Mouse (Mus musculus): Measurements from ENCODE around the gene Angptl6. TPM values are rescaled to one million over a fixed set of nuclear protein-coding genes. Genes with fewer than 3 reads are reported as not detected.

Angptl6 gene
- total and polyA plus RNA-seq, 2 experiments = 17.6 to 47.4 TPM

DNA sequence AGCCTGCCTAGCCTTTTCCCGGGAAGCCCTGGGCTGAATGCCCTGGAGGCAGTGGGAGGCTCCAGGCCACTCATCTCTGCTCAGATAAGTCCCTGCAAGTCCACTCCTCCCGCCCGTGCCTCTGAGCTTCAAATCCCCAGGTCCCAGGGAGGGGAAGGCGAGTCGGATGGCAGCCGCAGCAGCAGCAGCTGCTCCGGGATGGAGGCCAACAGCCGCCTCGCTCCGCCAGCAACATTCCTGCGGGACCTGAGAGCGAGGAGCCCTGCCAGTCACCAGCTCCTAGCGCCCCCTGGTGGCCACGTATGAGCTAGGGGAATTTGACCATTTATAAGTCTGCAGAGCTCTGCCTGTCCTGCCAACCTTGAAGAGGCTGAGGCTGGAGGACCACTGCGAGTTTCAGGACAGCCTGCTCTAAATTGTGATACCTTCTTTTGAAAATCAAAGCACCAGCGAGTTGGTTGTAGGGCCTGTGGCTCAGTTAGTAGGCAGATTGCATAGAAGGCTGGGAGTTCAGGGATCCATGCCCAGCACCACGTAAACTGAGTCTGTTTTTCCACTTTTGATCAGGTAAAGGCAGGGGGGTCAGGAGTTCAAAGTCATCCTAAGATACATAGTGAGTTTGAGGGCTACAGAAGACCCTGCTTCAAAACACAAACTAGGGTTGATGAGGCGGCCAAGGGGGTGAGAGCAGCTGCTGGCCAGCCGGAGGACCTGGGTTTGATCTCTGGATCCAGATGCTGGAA lies 48.5 kb downstream of the Angptl6 start:
- Histone ChIP-seq H3K9ac (ENCODE audit: low read depth, low read length) (no peak overlapping the region), H3K4me3 (ENCODE audit: insufficient read depth, low read depth, low read length) (0 out of 2 replicates have a peak overlapping the region, but pooled peaks have one; percentile 5), H3K79me2 (ENCODE audit: control insufficient read depth, insufficient read depth, low read length) (no peaks in the 10 kb centered on the region), H3K27me3 (ENCODE audit: control insufficient read depth, insufficient read depth, low read length) (no peaks in the 10 kb centered on the region), H3K27ac (replicated peaks; ENCODE audit: insufficient read depth, low read depth, low read length) (no peak overlapping the region), H3K4me1 (ENCODE audit: control insufficient read depth, insufficient read depth, low read length) (no peaks in the 10 kb centered on the region; the same call in 1 of the 2 replicates), H3K36me3 (ENCODE audit: control insufficient read depth, insufficient read depth, low read length) (no peaks in the 10 kb centered on the region)
- TF ChIP-seq POLR2A (IDR thresholded peaks at IDR 0.05; ENCODE audit: extremely low read depth, insufficient read depth, low read length) = no peak
- TF ChIP-seq CTCF (IDR thresholded peaks at IDR 0.05; ENCODE audit: low read depth, low read length) = peak; percentile 95
- DNase-seq (ENCODE audit: extremely low read depth, low read depth, low spot score) = peak; percentile 76
- 17% methylated on average over 19 of the region's 19 CpGs for WGBS

DNA sequence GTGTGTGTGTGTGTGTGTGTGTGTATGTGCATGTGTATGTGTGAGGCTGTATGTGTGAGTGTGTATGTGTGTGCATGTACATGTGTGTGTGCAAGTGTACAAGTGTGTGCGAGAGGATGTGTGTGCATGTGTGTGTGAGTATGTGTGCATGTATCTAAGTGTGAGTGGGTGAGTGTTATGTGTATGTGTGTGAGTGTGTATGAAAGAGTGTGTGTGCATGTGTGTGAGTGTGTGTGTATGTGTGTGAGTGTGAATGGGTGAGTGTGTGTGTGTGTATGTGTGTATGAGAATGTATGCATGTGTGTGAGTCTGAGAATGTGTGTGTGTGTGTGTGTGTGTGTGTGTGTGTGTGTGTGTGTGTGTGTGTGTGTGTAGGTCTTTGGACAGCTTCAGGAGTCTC lies 51.4 kb downstream of the Angptl6 start:
- Histone ChIP-seq H3K4me1 (ENCODE audit: control insufficient read depth, insufficient read depth, low read length) (no peaks in the 10 kb centered on the region; the same call in 1 of the 2 replicates), H3K27me3 (ENCODE audit: control insufficient read depth, insufficient read depth, low read length) (no peaks in the 10 kb centered on the region), H3K27ac (replicated peaks; ENCODE audit: insufficient read depth, low read depth, low read length) (no peak overlapping the region), H3K4me3 (ENCODE audit: insufficient read depth, low read depth, low read length) (no peak overlapping the region), H3K36me3 (ENCODE audit: control insufficient read depth, insufficient read depth, low read length) (no peaks in the 10 kb centered on the region), H3K9ac (ENCODE audit: low read depth, low read length) (no peak overlapping the region), H3K79me2 (ENCODE audit: control insufficient read depth, insufficient read depth, low read length) (no peaks in the 10 kb centered on the region)
- TF ChIP-seq CTCF (IDR thresholded peaks at IDR 0.05; ENCODE audit: low read depth, low read length) = no peak
- no peak for TF ChIP-seq POLR2A (IDR thresholded peaks at IDR 0.05; ENCODE audit: extremely low read depth, insufficient read depth, low read length)
- DNase-seq (ENCODE audit: extremely low read depth, low read depth, low spot score) = no peak
- WGBS = 95% methylated on average over 1 of the region's 1 CpGs

DNA sequence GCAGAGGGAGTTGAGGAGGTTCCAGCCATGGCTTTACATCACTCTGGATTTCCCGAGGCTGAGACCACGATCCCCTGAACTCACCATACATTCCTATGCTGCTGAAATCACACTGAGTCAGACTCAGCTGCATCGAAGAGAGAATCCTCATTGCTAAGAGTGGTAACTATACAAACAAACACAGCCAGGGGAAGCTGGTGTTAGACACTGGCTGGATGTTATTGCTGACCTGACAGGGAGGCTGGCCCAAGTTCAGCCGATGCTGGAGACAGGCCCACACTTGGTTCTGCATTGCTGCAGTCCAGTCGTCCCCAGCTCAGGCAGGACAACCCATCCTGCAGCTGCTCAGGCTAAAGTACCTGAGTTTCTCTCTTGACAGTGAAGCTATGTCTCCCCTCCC lies 53.7 kb downstream of the Angptl6 start:
- no peak overlapping the region for H3K4me3 ChIP-seq (ENCODE audit: insufficient read depth, low read depth, low read length)
- H3K79me2 ChIP-seq (ENCODE audit: control insufficient read depth, insufficient read depth, low read length) = no peaks in the 10 kb centered on the region
- no peak overlapping the region for H3K27ac ChIP-seq (replicated peaks; ENCODE audit: insufficient read depth, low read depth, low read length)
- 45% methylated on average over 5 of the region's 5 CpGs for whole genome bisulfite sequencing
- no peak for TF ChIP-seq POLR2A (IDR thresholded peaks at IDR 0.05; ENCODE audit: extremely low read depth, insufficient read depth, low read length)
- no peak for TF ChIP-seq CTCF (IDR thresholded peaks at IDR 0.05; ENCODE audit: low read depth, low read length)
- DNase-seq (ENCODE audit: extremely low read depth, low read depth, low spot score) = no peak
- no peaks in the 10 kb centered on the region; the same call in 1 of the 2 replicates for H3K4me1 ChIP-seq (ENCODE audit: control insufficient read depth, insufficient read depth, low read length)
- H3K9ac ChIP-seq (ENCODE audit: low read depth, low read length) = no peak overlapping the region
- H3K27me3 ChIP-seq (ENCODE audit: control insufficient read depth, insufficient read depth, low read length) = no peaks in the 10 kb centered on the region
- no peaks in the 10 kb centered on the region for H3K36me3 ChIP-seq (ENCODE audit: control insufficient read depth, insufficient read depth, low read length)

Other genes starting within 250 kb of the Angptl6 start
- gene Ubl5, start 236.8 kb downstream of the Angptl6 start, total RNA-seq (2014; rRNA removed) = 63.5 and 72.7 TPM in 2 replicates
- gene Ubl5, start 236.8 kb downstream of the Angptl6 start, polyA plus RNA-seq (2012; rRNA removed) = 261 and 273 TPM in 2 replicates
- 2.7 and 2.8 TPM in 2 replicates for gene Fbxl12, start 235.0 kb downstream of the Angptl6 start, total RNA-seq (2014; rRNA removed)
- gene Fbxl12, start 235.0 kb downstream of the Angptl6 start, polyA plus RNA-seq (2012; rRNA removed) = 9.5 and 16.2 TPM in 2 replicates
- gene Pin1, start 227.6 kb downstream of the Angptl6 start, total RNA-seq (2014; rRNA removed) = 7.4 and 8.1 TPM in 2 replicates
- gene Pin1, start 227.6 kb downstream of the Angptl6 start, polyA plus RNA-seq (2012; rRNA removed) = 9.0 and 9.5 TPM in 2 replicates
- 0.09 and 0.34 TPM in 2 replicates for gene Olfm2, start 133.4 kb downstream of the Angptl6 start, total RNA-seq (2014; rRNA removed)
- 0.14 and 0.72 TPM in 2 replicates for gene Olfm2, start 133.4 kb downstream of the Angptl6 start, polyA plus RNA-seq (2012; rRNA removed)
- 0.83 and 2.1 TPM in 2 replicates for gene Col5a3, start 64.7 kb downstream of the Angptl6 start, total RNA-seq (2014; rRNA removed)
- gene Col5a3, start 64.7 kb downstream of the Angptl6 start, polyA plus RNA-seq (2012; rRNA removed) = 2.9 and 6.4 TPM in 2 replicates
- gene Rdh8, start 61.2 kb downstream of the Angptl6 start, total RNA-seq (2014; rRNA removed) = not detected in 2 replicates
- gene Rdh8, start 61.2 kb downstream of the Angptl6 start, polyA plus RNA-seq (2012; rRNA removed) = not detected in 2 replicates
- 14.8 and 17.1 TPM in 2 replicates for gene A230050P20Rik, start 11.1 kb downstream of the Angptl6 start, total RNA-seq (2014; rRNA removed)
- gene A230050P20Rik, start 11.1 kb downstream of the Angptl6 start, polyA plus RNA-seq (2012; rRNA removed) = 112 and 186 TPM in 2 replicates
- 6.5 and 12.5 TPM in 2 replicates for gene Ppan, start 8.4 kb upstream of the Angptl6 start, total RNA-seq (2014; rRNA removed)
- 32.6 and 69.6 TPM in 2 replicates for gene Ppan, start 8.4 kb upstream of the Angptl6 start, polyA plus RNA-seq (2012; rRNA removed)
- 51.7 and 60.4 TPM in 2 replicates for gene Eif3g, start 18.9 kb upstream of the Angptl6 start, total RNA-seq (2014; rRNA removed)
- gene Eif3g, start 18.9 kb upstream of the Angptl6 start, polyA plus RNA-seq (2012; rRNA removed) = 91.8 and 98.3 TPM in 2 replicates
- gene Dnmt1, start 80.2 kb upstream of the Angptl6 start, total RNA-seq (2014; rRNA removed) = 5.3 and 6.6 TPM in 2 replicates
- 4.4 and 5.5 TPM in 2 replicates for gene Dnmt1, start 80.2 kb upstream of the Angptl6 start, polyA plus RNA-seq (2012; rRNA removed)
- 1.2 and 2.1 TPM in 2 replicates for gene S1pr2, start 97.1 kb upstream of the Angptl6 start, total RNA-seq (2014; rRNA removed)
- gene S1pr2, start 97.1 kb upstream of the Angptl6 start, polyA plus RNA-seq (2012; rRNA removed) = 2.9 and 3.9 TPM in 2 replicates
- gene Mrpl4, start 123.0 kb upstream of the Angptl6 start, total RNA-seq (2014; rRNA removed) = 16.0 and 21.9 TPM in 2 replicates
- 72.4 and 79.8 TPM in 2 replicates for gene Mrpl4, start 123.0 kb upstream of the Angptl6 start, polyA plus RNA-seq (2012; rRNA removed)
- 8.6 and 9.6 TPM in 2 replicates for gene Icam1, start 136.3 kb upstream of the Angptl6 start, total RNA-seq (2014; rRNA removed)
- 5.8 and 11.6 TPM in 2 replicates for gene Icam1, start 136.3 kb upstream of the Angptl6 start, polyA plus RNA-seq (2012; rRNA removed)
- gene Icam4, start 149.6 kb upstream of the Angptl6 start, total RNA-seq (2014; rRNA removed) = 0.28 TPM in 1 of 2 replicates, not detected in the other
- 0.62 and 0.81 TPM in 2 replicates for gene Icam4, start 149.6 kb upstream of the Angptl6 start, polyA plus RNA-seq (2012; rRNA removed)
- gene Icam5, start 152.3 kb upstream of the Angptl6 start, total RNA-seq (2014; rRNA removed) = 0.07 TPM in 1 of 2 replicates, not detected in the other
- gene Icam5, start 152.3 kb upstream of the Angptl6 start, polyA plus RNA-seq (2012; rRNA removed) = 0.02 and 0.09 TPM in 2 replicates
- not detected in 2 replicates for gene Zglp1, start 187.4 kb upstream of the Angptl6 start, total RNA-seq (2014; rRNA removed)
- 0.39 TPM in 1 of 2 replicates, not detected in the other for gene Zglp1, start 187.4 kb upstream of the Angptl6 start, polyA plus RNA-seq (2012; rRNA removed)
- 0.46 and 0.54 TPM in 2 replicates for gene Gm49373, start 193.4 kb upstream of the Angptl6 start, total RNA-seq (2014; rRNA removed)
- gene Gm49373, start 193.4 kb upstream of the Angptl6 start, polyA plus RNA-seq (2012; rRNA removed) = 0.05 and 0.10 TPM in 2 replicates
- gene Fdx1l, start 193.9 kb upstream of the Angptl6 start, total RNA-seq (2014; rRNA removed) = 30.6 and 31.1 TPM in 2 replicates
- 45.3 and 50.3 TPM in 2 replicates for gene Fdx1l, start 193.9 kb upstream of the Angptl6 start, polyA plus RNA-seq (2012; rRNA removed)
- 2.0 and 2.5 TPM in 2 replicates for gene Gm38431, start 212.3 kb upstream of the Angptl6 start, total RNA-seq (2014; rRNA removed)
- 3.4 and 5.8 TPM in 2 replicates for gene Gm38431, start 212.3 kb upstream of the Angptl6 start, polyA plus RNA-seq (2012; rRNA removed)
- 1.8 and 5.3 TPM in 2 replicates for gene Raver1, start 212.3 kb upstream of the Angptl6 start, total RNA-seq (2014; rRNA removed)
- 19.6 and 22.1 TPM in 2 replicates for gene Raver1, start 212.3 kb upstream of the Angptl6 start, polyA plus RNA-seq (2012; rRNA removed)